In genomic region chr2:155655759-155656372, GRCm38 (mm10) we compare ENCODE assay signal across 15 mouse cellular contexts. TPM values are rescaled to one million over a fixed set of nuclear protein-coding genes. Genes with fewer than 3 reads are reported as not detected.
"Had no signal": no experiment of that assay in that cellular context is flagged by ENCODE, and none has a peak within 500 bp of the region (broad histone marks: within the 10 kb centered on the region; RNA-seq: fewer than 3 reads in every experiment).

No protein-coding gene starts in this region.

- H3K4me2 ChIP-seq: limb, embryonic 12.5 days; liver, embryonic 13.5 days; lung, embryonic 15.5 days; midbrain, embryonic 12.5 days had no signal

- DNase-seq: kidney, postnatal 36 days; layer of hippocampus, adult 9-11 months; layer of hippocampus, postnatal 36 days; liver; liver, embryonic 13.5 days; liver, postnatal 0 days; lung, postnatal 14 days; thymus, adult 18-20 months; thymus, postnatal 14 days had no signal

- ATAC-seq: liver, postnatal 0 days had no signal

- H3K27me3 ChIP-seq: limb, embryonic 12.5 days; liver, embryonic 13.5 days; lung, embryonic 15.5 days; megakaryocyte, embryonic 14.5 days; midbrain, embryonic 12.5 days had no signal

- H3K27ac ChIP-seq: kidney, postnatal 0 days; limb, embryonic 12.5 days; liver, embryonic 13.5 days; lung, embryonic 15.5 days; macrophage; midbrain, embryonic 12.5 days had no signal

- H3K4me1 ChIP-seq: limb, embryonic 12.5 days; liver, embryonic 13.5 days; lung, embryonic 15.5 days; megakaryocyte, embryonic 14.5 days; midbrain, embryonic 12.5 days had no signal

- H3K4me3 ChIP-seq: limb, embryonic 12.5 days; liver, embryonic 13.5 days; lung, embryonic 15.5 days; megakaryocyte, embryonic 14.5 days; midbrain, embryonic 12.5 days had no signal

- H3K9me3 ChIP-seq: limb, embryonic 12.5 days; liver, embryonic 13.5 days; lung, embryonic 15.5 days; megakaryocyte, embryonic 14.5 days; midbrain, embryonic 12.5 days had no signal

- H3K9ac ChIP-seq: limb, embryonic 12.5 days; liver, embryonic 13.5 days; liver, postnatal 0 days; lung, embryonic 15.5 days; midbrain, embryonic 12.5 days had no signal

RNA-seq across cellular contexts. Expression of gene Myh7b, which starts 44.9 kb away (rescaled TPM):
- polyA plus RNA-seq: macrophage had no signal
